Mouse (Mus musculus) cerebellum, adult 2 months (tissue): ENCODE data around the gene Adamts20. TPM values are rescaled to one million over a fixed set of nuclear protein-coding genes. Genes with fewer than 3 reads are reported as not detected.

ENCODE experiments used
- DNase-seq, 2 experiments: peaks; one replicate each; pipeline ENCODE4 v3.0.0; 2021
- H3K27ac ChIP-seq: fragments of 200-500 bp; 2 replicates; pipeline ENCODE4 v1.5.1; 2012; ENCODE audit warnings: low read length, control low read depth, inconsistent platforms; ENCODE audit not compliant: insufficient read depth
- H3K27me3 ChIP-seq: fragments of 200-500 bp; 2 replicates; pipeline ENCODE4 v1.6.1; 2012; ENCODE audit warnings: inconsistent platforms, mild to moderate bottlenecking, low read length, moderate library complexity; ENCODE audit not compliant: control insufficient read depth, insufficient read depth
- H3K4me1 ChIP-seq: fragments of 200-500 bp; 2 replicates; pipeline ENCODE4 v1.6.1; 2011; ENCODE audit warnings: low read length; ENCODE audit not compliant: control insufficient read depth, insufficient read depth
- H3K4me3 ChIP-seq: fragments of 200-500 bp; replicated peaks from 2 replicates; pipeline ENCODE3; 2011; ENCODE audit warnings: mild to moderate bottlenecking, low read depth, low read length, control low read depth; ENCODE audit not compliant: insufficient read depth
- CTCF ChIP-seq: fragments of 200-500 bp; IDR thresholded peaks from 2 replicates; pipeline ENCODE4 v1.5.1; 2011; ENCODE audit warnings: low read depth, mild to moderate bottlenecking, control low read depth, low read length, moderate library complexity, borderline replicate concordance; ENCODE audit not compliant: insufficient read depth
- POLR2A ChIP-seq: fragments of 200-500 bp; IDR thresholded peaks from 2 replicates; pipeline ENCODE4 v1.6.1; 2011; ENCODE audit warnings: low read length, control low read depth, borderline replicate concordance; ENCODE audit not compliant: insufficient read depth
- WGBS: fragments of 180-500 bp; shearing (Covaris S2); methylation state at CpG from one replicate; pipeline ENCODE4 v1.1.7; 2018; 5-methylcytosine and 5-hydroxymethylcytosine counted together
- polyA plus RNA-seq: library from polyadenylated mRNA; depleted of rRNA; stranded (reverse); fragments of >200 nt; gene quantifications from 2 replicates; pipeline ENCODE4 v1.2.3, GENCODE M21; 2012

The Adamts20 gene
- polyA plus RNA-seq, 1 experiment = 4.5 TPM

DNA sequence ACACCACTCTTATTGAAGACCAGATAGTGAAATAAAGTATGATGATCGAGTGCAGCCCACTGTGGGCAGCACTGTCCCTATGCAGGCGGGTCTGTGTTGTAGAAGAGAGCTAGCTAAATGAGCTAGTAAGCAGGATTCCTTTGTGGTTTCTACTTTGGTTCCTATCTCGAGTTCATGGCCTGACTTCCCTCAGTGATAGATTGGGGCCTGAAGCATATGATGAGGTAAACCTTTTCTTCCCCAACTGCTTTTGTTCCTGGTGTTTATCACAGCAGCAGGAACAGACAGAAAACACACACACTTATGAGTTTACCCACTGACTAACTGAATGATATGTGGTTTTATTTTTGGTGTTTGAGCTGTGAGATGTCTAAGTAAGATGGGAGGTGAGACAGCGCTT, 15.6 kb upstream of the Adamts20 start:
- DNase-seq = no peak
- WGBS = 94% methylated on average over 4 of the region's 4 CpGs

GRCm38 (mm10) chr15:94480248-94480647, 15.0 kb upstream of the Adamts20 start:
- H3K4me3 ChIP-seq = no peak overlapping the region
- no peaks in the 10 kb centered on the region for H3K27me3 ChIP-seq
- H3K4me1 ChIP-seq = no peaks in the 10 kb centered on the region
- 73% methylated on average over 5 of the region's 5 CpGs for WGBS
- no peak for DNase-seq
- no peak overlapping the region for H3K27ac ChIP-seq
- TF ChIP-seq POLR2A (no peak), CTCF (no peak)

More for the DNA sequence above, 15.6 kb upstream of the Adamts20 start:
- TF ChIP-seq POLR2A (no peak), CTCF (no peak)
- Histone ChIP-seq H3K4me1 (no peaks in the 10 kb centered on the region), H3K27ac (no peak overlapping the region), H3K27me3 (no peaks in the 10 kb centered on the region), H3K4me3 (no peak overlapping the region)

- Histone ChIP-seq H3K4me3 (no peak overlapping the region), H3K27ac (no peak overlapping the region), H3K27me3 (no peaks in the 10 kb centered on the region), H3K4me1 (no peaks in the 10 kb centered on the region)
- WGBS = 62% methylated on average over 3 of the region's 3 CpGs
- no peak for DNase-seq
- TF ChIP-seq POLR2A (no peak), CTCF (no peak)
These were observed 14.4 kb upstream of the Adamts20 start for GRCm38 (mm10) chr15:94479513-94480136.

- H3K4me1 ChIP-seq = no peaks in the 10 kb centered on the region
- H3K27ac ChIP-seq = no peak overlapping the region
- 56% methylated on average over 13 of the region's 13 CpGs for WGBS
- no peak for DNase-seq
- H3K4me3 ChIP-seq = no peak overlapping the region
- TF ChIP-seq POLR2A (no peak), CTCF (no peak)
- no peaks in the 10 kb centered on the region for H3K27me3 ChIP-seq
These were observed 13.5 kb upstream of the Adamts20 start for GRCm38 (mm10) chr15:94478706-94479105.

- TF ChIP-seq CTCF (no peak), POLR2A (no peak)
- Histone ChIP-seq H3K4me1 (no peaks in the 10 kb centered on the region), H3K27me3 (no peaks in the 10 kb centered on the region), H3K4me3 (no peak overlapping the region), H3K27ac (no peak overlapping the region)
- 19% methylated on average over 7 of the region's 7 CpGs for WGBS
- no peak for DNase-seq
These were observed 12.1 kb upstream of the Adamts20 start for GRCm38 (mm10) chr15:94477287-94477686.

DNA sequence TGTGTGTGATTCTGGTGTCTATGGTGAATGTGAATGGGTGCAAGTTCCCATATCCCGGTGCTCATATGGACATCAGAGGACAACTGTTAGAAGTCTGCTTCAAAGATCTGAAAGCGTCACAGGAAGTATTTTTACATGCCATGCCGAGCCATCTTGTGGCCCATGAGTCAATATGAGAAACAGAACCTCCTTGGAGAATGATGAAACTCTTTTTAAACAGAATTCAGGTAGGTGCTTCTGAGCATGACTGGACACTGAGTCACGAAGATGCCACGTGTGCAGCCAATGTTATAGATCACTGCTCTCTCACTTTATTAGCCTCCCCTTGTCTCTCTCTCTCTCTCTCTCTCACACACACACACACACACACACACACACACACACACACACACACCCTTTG, 10.8 kb upstream of the Adamts20 start:
- 90% methylated on average over 5 of the region's 5 CpGs for WGBS
- TF ChIP-seq POLR2A (no peak), CTCF (no peak)

DNA sequence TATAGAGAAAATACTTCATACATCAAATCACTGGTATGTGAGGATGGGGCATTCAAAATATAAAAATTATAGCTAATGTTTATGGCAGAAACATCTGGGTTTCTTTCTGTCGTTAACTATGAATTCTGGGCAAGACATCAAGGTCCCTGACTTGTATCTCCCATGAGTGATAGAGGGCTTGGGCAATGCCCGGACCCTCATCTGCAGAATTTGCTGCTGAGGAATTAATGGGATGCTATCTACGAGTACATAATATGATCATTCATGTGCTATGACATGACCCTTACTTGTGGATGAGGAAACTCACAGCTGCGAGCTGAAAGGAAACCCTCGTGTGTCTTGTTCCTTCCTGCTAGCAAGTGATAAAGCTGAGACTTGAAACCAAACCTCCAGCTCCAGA, 5.1 kb upstream of the Adamts20 start:
- no peak for DNase-seq
- TF ChIP-seq POLR2A (no peak), CTCF (no peak)
- Histone ChIP-seq H3K27ac (no peak overlapping the region), H3K27me3 (no peaks in the 10 kb centered on the region), H3K4me3 (no peak overlapping the region), H3K4me1 (no peaks in the 10 kb centered on the region)
- 69% methylated on average over 5 of the region's 5 CpGs for WGBS

More for the DNA sequence above, 10.8 kb upstream of the Adamts20 start:
- Histone ChIP-seq H3K27me3 (no peaks in the 10 kb centered on the region), H3K4me3 (no peak overlapping the region), H3K27ac (no peak overlapping the region), H3K4me1 (no peaks in the 10 kb centered on the region)
- no peak for DNase-seq

DNA sequence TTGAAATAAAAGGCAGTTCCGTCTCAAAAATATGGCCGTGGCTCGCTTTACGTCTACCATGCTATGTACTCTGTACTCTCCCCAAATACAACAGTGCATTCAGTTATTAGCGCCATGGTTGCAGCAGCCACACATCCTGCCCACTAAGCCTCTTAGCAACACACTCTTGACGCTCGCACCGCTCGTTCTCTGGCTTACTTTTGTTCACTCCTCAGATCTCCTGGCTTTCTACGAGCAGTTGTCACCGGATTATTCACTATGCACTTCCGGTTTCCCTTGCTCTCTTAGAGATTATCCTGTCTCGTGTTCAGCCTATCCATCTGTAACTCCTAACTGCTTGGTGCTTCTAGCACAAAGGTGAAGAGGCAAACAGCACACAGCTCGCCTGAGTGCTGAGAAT, 337 bp downstream of the Adamts20 start:
- H3K27ac ChIP-seq = no peak overlapping the region
- H3K4me1 ChIP-seq = no peaks in the 10 kb centered on the region
- WGBS = 61% methylated on average over 14 of the region's 14 CpGs
- TF ChIP-seq POLR2A (no peak), CTCF (no peak)
- no peak for DNase-seq
- H3K4me3 ChIP-seq = no peak overlapping the region
- no peaks in the 10 kb centered on the region for H3K27me3 ChIP-seq

- 69% methylated on average over 3 of the region's 3 CpGs for WGBS
- no peak overlapping the region for H3K27ac ChIP-seq
- H3K4me3 ChIP-seq = no peak overlapping the region
- no peak for DNase-seq
- no peaks in the 10 kb centered on the region for H3K27me3 ChIP-seq
- H3K4me1 ChIP-seq = no peaks in the 10 kb centered on the region
- no peak for TF ChIP-seq POLR2A
- TF ChIP-seq CTCF = no peak
These were observed 2.0 kb downstream of the Adamts20 start for GRCm38 (mm10) chr15:94463251-94463650.
